Mouse (Mus musculus) G1E (cell line): ENCODE results near the gene Slc17a4. TPM values are rescaled to one million over a fixed set of nuclear protein-coding genes. Genes with fewer than 3 reads are reported as not detected.
A peak's percentile ranks its signal among the peaks of the same experiment; 100 is the strongest.

Experiments
- ATAC-seq: 2 replicates; pipeline ENCODE4 v1.8.0; 2016; ENCODE audit warnings: mild to moderate bottlenecking; ENCODE audit not compliant: insufficient number of reproducible peaks, poor library complexity, low FRiP score, severe bottlenecking; ENCODE audit errors: extremely low read depth
- DNase-seq: peaks from one replicate; pipeline ENCODE4 v3.0.0; 2012; ENCODE audit warnings: low spot score
- H3K27me3 ChIP-seq: 2 replicates; pipeline ENCODE4 v1.6.1; 2012; ENCODE audit warnings: mild to moderate bottlenecking, low read length, inconsistent platforms; ENCODE audit not compliant: insufficient read depth
- H3K36me3 ChIP-seq: replicated peaks from 2 replicates; pipeline ENCODE3; 2012; ENCODE audit warnings: mild to moderate bottlenecking, inconsistent platforms
- H3K4me1 ChIP-seq: 2 replicates; pipeline ENCODE4 v1.6.1; 2012; ENCODE audit warnings: low read depth, low read length, inconsistent platforms, mixed read lengths; ENCODE audit not compliant: insufficient read depth
- H3K4me3 ChIP-seq: 2 replicates; pipeline ENCODE4 v1.5.1; 2012; ENCODE audit warnings: low read depth, mild to moderate bottlenecking, inconsistent platforms, low read length, moderate library complexity, mixed read lengths
- H3K9me3 ChIP-seq: replicated peaks from 2 replicates; pipeline ENCODE4 v1.6.1; 2012; ENCODE audit warnings: inconsistent platforms
- CTCF ChIP-seq: IDR thresholded peaks from 2 replicates; pipeline ENCODE4 v1.5.1; 2012; ENCODE audit warnings: low read depth, low read length, inconsistent platforms, mixed read lengths
- GATA1 ChIP-seq: IDR thresholded peaks from 2 replicates; pipeline ENCODE4 v1.6.1; 2012; ENCODE audit warnings: borderline replicate concordance, low read length, inconsistent platforms, mixed read lengths
- GATA2 ChIP-seq: IDR thresholded peaks from 2 replicates; pipeline ENCODE4 v1.6.1; 2012; ENCODE audit warnings: low read depth, low read length, inconsistent platforms, borderline replicate concordance
- POLR2AphosphoS5 ChIP-seq: IDR thresholded peaks from 2 replicates; pipeline ENCODE4 v1.6.1; 2012; ENCODE audit warnings: low read depth, low read length, inconsistent platforms; ENCODE audit not compliant: insufficient replicate concordance
- TAL1 ChIP-seq: conservative IDR thresholded peaks from 2 replicates; pipeline ENCODE4 v1.6.1; 2012; ENCODE audit warnings: low read depth, low read length, inconsistent platforms, mixed read lengths
- polyA plus RNA-seq: library from polyadenylated mRNA; stranded (reverse); fragments of >175 nt; gene quantifications from 2 replicates; pipeline ENCODE4 v1.2.3, GENCODE M21; 2012
- total RNA-seq, 2 experiments: library from RNA; stranded (forward) in 1 of 2; stranded (reverse) in 1 of 2; fragments of 200-1000 nt in 1 of 2; fragments of >200 nt in 1 of 2; fragmentation: Nextera tagmentation in 1 of 2; gene quantifications; 2 replicates each; pipeline ENCODE4 v1.2.3; 2014 to 2017

Gene Slc17a4
- total and polyA plus RNA-seq, 3 experiments = 0.27 TPM; not detected in 2

- ATAC-seq (no peak), DNase-seq (no peak)
- Histone ChIP-seq H3K4me1 (no peaks in the 10 kb centered on the region), H3K36me3 (no peaks in the 10 kb centered on the region), H3K27me3 (0 out of 2 replicates have a peak, but pooled peaks cover 7% of the 10 kb centered on the region), H3K4me3 (no peak overlapping the region), H3K9me3 (no peaks in the 10 kb centered on the region)
- TF ChIP-seq TAL1 (no peak), POLR2AphosphoS5 (no peak), GATA2 (no peak), GATA1 (no peak), CTCF (no peak)
Observed at GRCm38 (mm10) chr13:23906906-23907305, 7.9 kb downstream of the Slc17a4 start.

- H3K27me3 ChIP-seq = peaks cover 4% of the 10 kb centered on the region; the same call in 1 of the 2 replicates
- TF ChIP-seq CTCF = no peak
- no peak for TF ChIP-seq POLR2AphosphoS5
- no peak for TF ChIP-seq GATA2
- no peak for TF ChIP-seq GATA1
- no peak for TF ChIP-seq TAL1
- no peaks in the 10 kb centered on the region for H3K9me3 ChIP-seq
- no peak overlapping the region for H3K4me3 ChIP-seq
- DNase-seq = no peak
- no peaks in the 10 kb centered on the region for H3K36me3 ChIP-seq
- H3K4me1 ChIP-seq = no peaks in the 10 kb centered on the region
- no peak for ATAC-seq
Observed at GRCm38 (mm10) chr13:23898242-23898641, 16.6 kb downstream of the Slc17a4 start.

GRCm38 (mm10) chr13:23893269-23893593, 21.6 kb downstream of the Slc17a4 start:
- Histone ChIP-seq H3K36me3 (no peaks in the 10 kb centered on the region), H3K4me3 (no peak overlapping the region), H3K27me3 (no peaks in the 10 kb centered on the region; the same call in 1 of the 2 replicates), H3K9me3 (no peaks in the 10 kb centered on the region), H3K4me1 (no peaks in the 10 kb centered on the region)
- DNase-seq = no peak
- TF ChIP-seq POLR2AphosphoS5 (no peak), CTCF (no peak), GATA1 (no peak), TAL1 (no peak), GATA2 (no peak)
- no peak for ATAC-seq

DNA sequence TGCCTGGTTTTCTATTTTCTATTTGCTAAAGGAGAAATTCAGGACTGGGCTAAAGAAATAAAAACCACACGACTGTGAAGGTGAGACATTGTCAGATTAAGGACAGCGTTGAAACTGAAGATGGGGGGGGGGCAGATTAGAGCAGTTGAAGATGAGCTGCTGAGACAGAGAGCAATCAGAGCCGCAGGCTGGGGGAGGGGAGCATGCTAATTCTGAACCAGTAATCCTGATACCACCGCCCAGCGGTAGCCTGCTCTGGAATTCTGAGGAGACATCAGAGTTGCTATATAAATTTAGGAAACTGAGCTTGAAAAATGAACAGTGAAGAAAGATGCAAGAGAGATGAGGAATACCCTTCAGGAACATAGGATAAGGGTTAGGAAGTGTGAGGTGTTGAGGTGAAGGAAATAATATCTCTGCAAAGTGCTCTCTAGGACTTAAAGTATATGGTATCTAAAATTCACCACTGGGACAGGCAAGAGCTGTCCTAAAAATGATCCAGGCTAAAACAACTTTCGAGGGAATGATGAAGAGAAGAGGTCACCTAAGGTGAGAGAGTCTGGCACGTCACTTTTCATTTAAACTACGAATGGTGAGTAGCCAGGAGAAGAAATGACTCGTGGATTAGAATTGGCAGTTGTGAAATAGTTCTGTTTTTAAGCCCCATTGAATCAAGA, 22.1 kb downstream of the Slc17a4 start:
- no peaks in the 10 kb centered on the region for H3K36me3 ChIP-seq
- H3K4me1 ChIP-seq = no peaks in the 10 kb centered on the region
- no peak for TF ChIP-seq GATA1
- TF ChIP-seq TAL1 = no peak
- TF ChIP-seq POLR2AphosphoS5 = no peak
- no peak for TF ChIP-seq CTCF
- no peak for TF ChIP-seq GATA2
- H3K9me3 ChIP-seq = no peaks in the 10 kb centered on the region
- no peaks in the 10 kb centered on the region; the same call in 1 of the 2 replicates for H3K27me3 ChIP-seq
- DNase-seq = no peak
- no peak for ATAC-seq
- no peak overlapping the region for H3K4me3 ChIP-seq

DNA sequence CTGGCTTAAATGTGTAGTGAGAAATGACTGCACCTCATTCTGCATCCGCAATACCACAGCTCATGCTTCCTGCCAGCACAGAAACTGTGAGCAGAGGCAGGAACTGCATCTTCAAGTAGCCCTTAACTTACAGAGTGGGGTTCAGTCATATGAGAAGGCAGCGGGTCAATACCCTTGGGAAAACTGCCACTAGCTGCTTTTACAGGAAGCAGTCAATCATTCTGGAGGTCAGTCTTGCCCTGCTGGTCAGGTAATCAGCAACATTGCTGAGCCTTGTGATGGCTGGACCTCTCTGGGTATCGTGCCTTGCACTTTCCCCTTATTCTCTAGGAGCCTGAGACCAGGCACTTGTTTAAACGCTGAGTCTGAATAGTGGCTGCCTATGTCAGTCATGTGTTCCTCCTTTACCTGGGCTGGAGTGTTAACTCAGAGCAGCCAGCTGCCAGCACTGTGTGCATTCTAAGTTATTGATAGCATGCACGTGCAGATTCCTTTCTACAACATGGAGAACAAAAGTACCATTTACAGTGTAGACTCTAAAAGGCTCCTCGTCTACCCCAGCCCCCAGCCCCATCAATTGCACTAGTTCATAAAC, 25.7 kb downstream of the Slc17a4 start:
- no peaks in the 10 kb centered on the region for H3K4me1 ChIP-seq
- ATAC-seq = no peak
- no peak for DNase-seq
- no peaks in the 10 kb centered on the region for H3K9me3 ChIP-seq
- H3K36me3 ChIP-seq = no peaks in the 10 kb centered on the region
- TF ChIP-seq GATA2 (no peak), POLR2AphosphoS5 (no peak), CTCF (no peak), GATA1 (no peak), TAL1 (no peak)
- no peaks in the 10 kb centered on the region; the same call in 1 of the 2 replicates for H3K27me3 ChIP-seq
- H3K4me3 ChIP-seq = no peak overlapping the region

DNA sequence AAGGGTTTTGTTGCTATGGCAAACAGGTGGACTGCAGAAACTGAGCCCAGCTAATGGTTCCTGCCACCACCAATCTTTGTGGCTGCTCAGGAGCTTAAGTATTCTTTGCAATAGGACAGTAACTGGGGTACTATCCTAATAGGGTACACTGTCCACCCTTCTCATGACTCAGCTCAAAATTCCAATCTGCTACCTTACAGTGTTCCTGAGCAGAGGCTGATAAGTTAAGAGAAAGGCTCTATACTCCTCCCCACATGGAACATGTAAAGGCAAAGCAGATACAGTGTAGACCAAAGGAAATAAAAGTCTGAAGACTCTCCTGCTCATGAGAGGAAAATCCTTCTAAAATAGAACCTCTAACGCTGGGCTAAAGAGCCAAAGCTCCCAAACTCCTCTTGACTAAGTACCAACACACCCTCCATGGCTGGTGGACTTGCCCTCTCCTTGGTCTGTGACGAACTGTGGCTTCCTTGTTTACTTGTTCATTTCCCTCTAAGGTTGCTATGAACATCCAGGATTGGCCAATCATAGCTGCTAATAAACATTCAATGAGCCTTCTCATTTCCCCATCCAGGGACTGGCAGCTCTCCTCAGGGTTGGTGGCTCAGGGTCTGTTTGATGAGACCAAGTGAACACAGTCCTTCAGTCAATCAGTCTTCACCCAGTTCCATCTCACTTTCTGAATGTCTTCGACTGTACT, 27.6 kb downstream of the Slc17a4 start:
- Histone ChIP-seq H3K36me3 (no peaks in the 10 kb centered on the region), H3K27me3 (no peaks in the 10 kb centered on the region; the same call in 1 of the 2 replicates), H3K9me3 (no peaks in the 10 kb centered on the region), H3K4me3 (no peak overlapping the region), H3K4me1 (no peaks in the 10 kb centered on the region)
- ATAC-seq (no peak), DNase-seq (no peak)
- TF ChIP-seq GATA2 = no peak
- TF ChIP-seq TAL1 = no peak
- no peak for TF ChIP-seq GATA1
- no peak for TF ChIP-seq CTCF
- TF ChIP-seq POLR2AphosphoS5 = no peak

GRCm38 (mm10) chr13:23885540-23885939, 29.3 kb downstream of the Slc17a4 start:
- H3K4me3 ChIP-seq = no peak overlapping the region
- ATAC-seq (peak; percentile 63), DNase-seq (peak; percentile 13)
- TF ChIP-seq TAL1 (no peak), CTCF (no peak), GATA2 (no peak), POLR2AphosphoS5 (no peak), GATA1 (no peak)
- no peaks in the 10 kb centered on the region for H3K4me1 ChIP-seq
- no peaks in the 10 kb centered on the region for H3K36me3 ChIP-seq
- no peaks in the 10 kb centered on the region; the same call in 1 of the 2 replicates for H3K27me3 ChIP-seq
- no peaks in the 10 kb centered on the region for H3K9me3 ChIP-seq
